Mouse (Mus musculus) heart, adult 2 months (tissue): Measurements from ENCODE around the gene Angptl4.

Source experiments
- CTCF ChIP-seq: fragments of 200-600 bp; IDR thresholded peaks from 2 replicates; pipeline ENCODE4 v1.8.1; 2022; ENCODE audit warnings: antibody characterized with exemption, mild to moderate bottlenecking, moderate library complexity
- EP300 ChIP-seq: fragments of 200-500 bp; IDR thresholded peaks from 2 replicates; pipeline ENCODE4 v1.6.1; 2011; ENCODE audit warnings: low read depth, low read length, control low read depth; ENCODE audit not compliant: insufficient read depth
- POLR2A ChIP-seq: fragments of 200-500 bp; IDR thresholded peaks from 2 replicates; pipeline ENCODE4 v1.6.1; 2011; ENCODE audit warnings: mild to moderate bottlenecking, low read depth, low read length, control low read depth; ENCODE audit not compliant: insufficient read depth

- TF ChIP-seq POLR2A (peak; percentile 93), CTCF (no peak), EP300 (peak; percentile 90; the same call in 1 of the 2 replicates)
Measured at GRCm38 (mm10) chr17:33810334-33811141, 28.9 kb upstream of the Angptl4 start, which contains the start of gene Kank3.
